Mouse (Mus musculus) cortical plate, adult 2 months (tissue): ENCODE data around the gene Thada. TPM values are rescaled to one million over a fixed set of nuclear protein-coding genes. Genes with fewer than 3 reads are reported as not detected.

Experiments
- H3K27ac ChIP-seq: fragments of 200-500 bp; 2 replicates; pipeline ENCODE4 v1.5.1; 2012; ENCODE audit warnings: low read length, control low read depth, inconsistent platforms; ENCODE audit not compliant: insufficient read depth
- H3K4me1 ChIP-seq: fragments of 200-500 bp; 2 replicates; pipeline ENCODE4 v1.6.1; 2011; ENCODE audit warnings: low read length; ENCODE audit not compliant: control insufficient read depth, insufficient read depth
- H3K4me3 ChIP-seq: fragments of 200-500 bp; 2 replicates; pipeline ENCODE4 v1.5.1; 2011; ENCODE audit warnings: mild to moderate bottlenecking, low read length, control low read depth; ENCODE audit not compliant: insufficient read depth
- CTCF ChIP-seq: fragments of 200-500 bp; IDR thresholded peaks from 2 replicates; pipeline ENCODE4 v1.5.1; 2011; ENCODE audit warnings: mild to moderate bottlenecking, control low read depth, low read length; ENCODE audit not compliant: insufficient read depth; ENCODE audit errors: extremely low read depth
- POLR2A ChIP-seq: fragments of 200-500 bp; IDR thresholded peaks from 2 replicates; pipeline ENCODE4 v1.6.1; 2011; ENCODE audit warnings: mild to moderate bottlenecking, low read length, control low read depth; ENCODE audit not compliant: insufficient read depth; ENCODE audit errors: extremely low read depth
- polyA plus RNA-seq: library from polyadenylated mRNA; depleted of rRNA; stranded (reverse); fragments of >200 nt; gene quantifications from 2 replicates; pipeline ENCODE4 v1.2.3, GENCODE M21; 2012

Gene Thada
- polyA plus RNA-seq, 1 experiment = 5.2 TPM

DNA sequence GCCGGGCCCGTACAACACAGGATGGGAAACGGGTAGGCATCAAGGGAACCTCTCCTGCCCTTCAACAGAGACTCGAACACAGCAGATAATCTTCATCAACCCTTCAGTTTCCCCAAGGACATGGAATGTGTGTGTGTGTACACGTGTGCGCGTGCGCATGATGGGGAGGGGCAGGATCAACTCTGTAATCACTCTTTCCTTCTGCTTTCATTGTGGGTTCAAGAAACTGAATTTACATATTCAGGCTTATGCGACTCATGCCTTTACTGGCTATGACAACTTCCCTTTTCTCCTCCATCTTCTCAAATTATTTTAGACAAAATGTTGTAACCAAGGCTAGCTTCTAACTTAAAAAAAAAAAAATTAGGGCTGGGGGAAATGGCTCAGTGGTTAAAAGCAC is 85.7 kb downstream of the Thada start:
- Histone ChIP-seq H3K4me1 (no peaks in the 10 kb centered on the region), H3K27ac (no peak overlapping the region), H3K4me3 (no peak overlapping the region)
- TF ChIP-seq CTCF (no peak), POLR2A (no peak)

- TF ChIP-seq CTCF (no peak), POLR2A (no peak)
- no peak overlapping the region for H3K27ac ChIP-seq
- no peak overlapping the region for H3K4me3 ChIP-seq
- no peaks in the 10 kb centered on the region for H3K4me1 ChIP-seq
Measured at GRCm38 (mm10) chr17:84376882-84377281, 89.1 kb downstream of the Thada start.

DNA sequence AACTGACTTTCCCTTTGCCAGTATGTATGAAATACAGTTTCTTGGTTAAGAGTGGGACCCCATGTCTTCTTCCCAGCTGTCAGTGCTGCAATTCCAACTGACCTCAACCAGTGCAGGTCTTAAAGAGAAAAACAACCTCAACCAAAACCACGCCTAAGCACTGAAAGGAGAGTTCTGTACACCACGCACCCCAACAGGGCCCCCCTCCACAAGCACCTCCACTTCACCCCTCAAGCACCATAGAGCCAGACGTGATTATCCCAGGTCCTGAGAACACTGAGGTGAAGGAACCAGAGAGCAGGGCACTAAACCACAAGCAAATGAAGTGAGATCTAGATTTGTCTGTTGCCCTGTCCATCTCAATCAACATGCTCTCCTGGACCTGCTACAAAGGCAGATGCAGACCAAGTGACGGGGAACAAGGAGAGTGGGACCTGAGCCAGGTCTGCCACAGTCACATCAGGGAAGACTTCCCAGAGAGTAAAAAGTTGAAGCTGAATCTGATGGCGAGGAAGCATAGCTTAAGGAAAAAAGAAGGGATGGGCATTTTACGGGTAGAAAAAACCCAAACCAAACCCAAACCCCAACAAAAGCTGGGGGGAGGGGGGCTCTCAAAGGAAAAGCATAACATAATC is 93.5 kb downstream of the Thada start:
- TF ChIP-seq CTCF (no peak), POLR2A (no peak)
- H3K4me1 ChIP-seq = peaks cover 3% of the 10 kb centered on the region
- no peak overlapping the region for H3K27ac ChIP-seq
- no peak overlapping the region for H3K4me3 ChIP-seq

DNA sequence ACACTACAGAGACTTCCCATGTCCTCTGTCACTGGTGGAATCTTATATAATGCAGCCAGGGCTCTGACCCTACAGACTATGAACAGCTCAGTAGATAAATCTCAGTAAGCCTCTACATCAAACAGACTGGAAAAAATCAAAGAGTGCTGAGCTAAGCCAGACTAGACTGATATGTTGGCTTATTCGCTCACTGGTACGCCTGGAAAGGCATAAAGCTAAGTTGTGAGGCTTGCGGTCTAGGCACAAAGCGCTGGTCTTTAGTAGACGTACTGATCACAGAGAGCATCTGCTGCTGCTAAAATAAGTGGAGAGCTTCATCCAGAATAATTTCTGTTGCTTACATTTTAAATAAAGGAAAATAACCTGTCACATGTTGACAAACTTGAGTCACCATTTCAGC is 95.6 kb downstream of the Thada start:
- Histone ChIP-seq H3K27ac (no peak overlapping the region), H3K4me3 (no peak overlapping the region), H3K4me1 (peaks cover 3% of the 10 kb centered on the region)
- no peak for TF ChIP-seq CTCF
- no peak for TF ChIP-seq POLR2A

DNA sequence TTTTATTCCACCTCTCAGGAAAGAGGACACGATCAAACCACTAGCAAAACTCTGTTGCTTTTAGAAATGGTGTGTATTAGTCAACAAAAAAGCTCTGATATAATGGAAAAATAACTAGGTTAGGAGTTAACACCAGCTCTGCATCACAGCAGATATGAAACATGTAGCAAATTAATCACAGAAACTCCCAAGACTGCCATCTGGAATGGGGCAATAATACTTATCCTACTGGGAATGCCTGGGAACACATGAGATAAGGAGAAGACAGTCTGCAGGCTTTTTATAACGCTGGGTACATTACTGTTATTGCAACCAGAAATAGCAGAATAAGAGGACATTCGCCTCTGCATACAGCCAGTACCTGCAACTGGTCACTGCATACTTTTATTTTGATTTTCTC is 96.2 kb downstream of the Thada start:
- no peak overlapping the region for H3K4me3 ChIP-seq
- TF ChIP-seq POLR2A = no peak
- TF ChIP-seq CTCF = no peak
- peaks cover 3% of the 10 kb centered on the region for H3K4me1 ChIP-seq
- H3K27ac ChIP-seq = no peak overlapping the region

GRCm38 (mm10) chr17:84368213-84369014 is 97.6 kb downstream of the Thada start:
- no peak overlapping the region for H3K4me3 ChIP-seq
- H3K27ac ChIP-seq = no peak overlapping the region
- TF ChIP-seq POLR2A (no peak), CTCF (no peak)
- peaks cover 4% of the 10 kb centered on the region for H3K4me1 ChIP-seq

DNA sequence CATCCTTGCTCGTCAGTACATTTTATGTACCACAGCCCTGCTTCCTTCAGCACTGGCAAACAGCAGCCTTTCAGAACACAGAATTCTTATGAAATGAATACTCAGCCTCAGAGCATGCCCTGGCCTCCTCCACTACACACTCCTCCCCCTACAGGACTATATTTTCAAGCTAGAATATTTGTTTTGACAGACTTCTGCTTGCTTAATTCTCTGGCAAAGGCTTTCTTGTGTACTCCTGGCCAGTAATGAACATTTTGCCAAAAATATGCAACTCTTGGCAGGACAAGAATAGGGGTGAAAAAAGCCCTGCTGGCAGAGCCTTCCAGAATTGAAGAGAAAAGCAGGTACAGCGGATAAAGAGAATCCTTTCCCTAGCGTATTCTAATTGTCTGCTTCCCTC is 98.3 kb downstream of the Thada start:
- Histone ChIP-seq H3K4me1 (peaks cover 4% of the 10 kb centered on the region), H3K4me3 (no peak overlapping the region), H3K27ac (no peak overlapping the region)
- TF ChIP-seq POLR2A = no peak
- no peak for TF ChIP-seq CTCF

DNA sequence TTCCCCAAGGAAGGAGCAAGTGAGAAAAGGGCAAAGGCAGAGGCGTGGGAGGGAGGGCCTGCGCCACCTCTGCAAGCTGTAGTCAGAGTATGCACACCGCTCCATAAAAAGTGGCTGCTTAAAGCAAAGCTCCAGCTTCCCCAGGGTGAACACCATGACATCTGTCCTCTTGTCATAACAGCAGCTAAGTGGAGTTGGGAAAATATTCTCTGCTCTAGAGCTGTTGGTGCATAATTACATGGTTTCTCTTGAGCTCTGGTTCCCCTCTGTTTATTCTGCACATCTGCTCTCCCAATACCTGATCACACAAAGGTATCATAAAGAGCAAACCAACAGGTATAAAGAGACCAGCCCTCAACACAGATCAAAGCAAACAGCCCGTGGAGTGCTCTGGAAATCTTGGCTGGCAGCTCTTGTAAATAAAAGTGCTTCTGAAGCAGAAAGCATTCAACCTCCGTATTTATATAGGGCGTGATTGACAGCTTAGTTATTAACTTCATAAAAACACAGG is 100.2 kb downstream of the Thada start:
- peak overlapping the region; percentile 46 for H3K27ac ChIP-seq
- peaks cover 4% of the 10 kb centered on the region for H3K4me1 ChIP-seq
- TF ChIP-seq POLR2A (no peak), CTCF (no peak)
- no peak overlapping the region for H3K4me3 ChIP-seq

- Histone ChIP-seq H3K4me3 (no peak overlapping the region), H3K27ac (peak overlapping the region; percentile 46), H3K4me1 (peaks cover 3% of the 10 kb centered on the region)
- TF ChIP-seq CTCF (no peak), POLR2A (no peak)
Measured at GRCm38 (mm10) chr17:84365006-84365716, 100.8 kb downstream of the Thada start.
